Mouse (Mus musculus) intestine, postnatal 0 days (tissue): ENCODE measurements at regions not wholly inside any gene's neighbourhood (a gene's known extent, or its start where the extent isn't known, plus 50 kb on each side); places are given as distances from the start of the nearest gene placed in this dataset.

Experiments used
- ATAC-seq: fragments of 200-750 bp; cut with Nextera tagmentation; 2 replicates; pipeline ENCODE4 v1.8.0; 2017; ENCODE audit warnings: mild to moderate bottlenecking, moderate TSS enrichment, moderate library complexity
- H3K27ac ChIP-seq: fragments of 300-500 bp; sonication (generic); 2 replicates; pipeline ENCODE4 v1.5.1; 2014; ENCODE audit warnings: mild to moderate bottlenecking, low read depth, low read length, moderate library complexity
- H3K27me3 ChIP-seq: fragments of 300-500 bp; sonication (generic); replicated peaks from 2 replicates; pipeline ENCODE4 v1.6.1; 2014; ENCODE audit warnings: low read length, mixed read lengths; ENCODE audit not compliant: control insufficient read depth, insufficient read depth
- H3K36me3 ChIP-seq: fragments of 300-500 bp; sonication (generic); 2 replicates; pipeline ENCODE4 v1.6.1; 2014; ENCODE audit warnings: mild to moderate bottlenecking, moderate library complexity; ENCODE audit not compliant: control insufficient read depth, insufficient read depth
- H3K4me1 ChIP-seq: fragments of 300-500 bp; sonication (generic); replicated peaks from 2 replicates; pipeline ENCODE4 v1.6.1; 2014; ENCODE audit warnings: antibody characterized with exemption, low read length, mixed read lengths; ENCODE audit not compliant: control insufficient read depth, insufficient read depth
- H3K4me2 ChIP-seq: fragments of 300-500 bp; sonication (generic); replicated peaks from 2 replicates; pipeline ENCODE4 v1.6.1; 2014; ENCODE audit warnings: low read depth, mild to moderate bottlenecking, moderate library complexity
- H3K4me3 ChIP-seq: fragments of 300-500 bp; sonication (generic); 2 replicates; pipeline ENCODE4 v1.5.1; 2014; ENCODE audit warnings: low read depth, low read length
- H3K9ac ChIP-seq: fragments of 300-500 bp; sonication (generic); 2 replicates; pipeline ENCODE4 v1.6.1; 2014; ENCODE audit warnings: mild to moderate bottlenecking, low read depth, low read length
- H3K9me3 ChIP-seq: fragments of 300-500 bp; sonication (generic); 2 replicates; pipeline ENCODE4 v1.6.1; 2016; ENCODE audit warnings: mixed run types; ENCODE audit not compliant: control insufficient read depth
- CTCF ChIP-seq: sonication (generic); IDR thresholded peaks from 2 replicates; pipeline ENCODE4 v1.5.1; 2016; ENCODE audit warnings: low read depth, mild to moderate bottlenecking, control low read depth, antibody characterized with exemption, moderate library complexity
- WGBS: fragments of 180-500 bp; shearing (Covaris S2); extraction: QIAGEN DNeasy Blood & Tissue Kit; methylation state at CpG from one replicate; pipeline ENCODE4 v1.1.7; 2014; 5-methylcytosine and 5-hydroxymethylcytosine counted together

DNA sequence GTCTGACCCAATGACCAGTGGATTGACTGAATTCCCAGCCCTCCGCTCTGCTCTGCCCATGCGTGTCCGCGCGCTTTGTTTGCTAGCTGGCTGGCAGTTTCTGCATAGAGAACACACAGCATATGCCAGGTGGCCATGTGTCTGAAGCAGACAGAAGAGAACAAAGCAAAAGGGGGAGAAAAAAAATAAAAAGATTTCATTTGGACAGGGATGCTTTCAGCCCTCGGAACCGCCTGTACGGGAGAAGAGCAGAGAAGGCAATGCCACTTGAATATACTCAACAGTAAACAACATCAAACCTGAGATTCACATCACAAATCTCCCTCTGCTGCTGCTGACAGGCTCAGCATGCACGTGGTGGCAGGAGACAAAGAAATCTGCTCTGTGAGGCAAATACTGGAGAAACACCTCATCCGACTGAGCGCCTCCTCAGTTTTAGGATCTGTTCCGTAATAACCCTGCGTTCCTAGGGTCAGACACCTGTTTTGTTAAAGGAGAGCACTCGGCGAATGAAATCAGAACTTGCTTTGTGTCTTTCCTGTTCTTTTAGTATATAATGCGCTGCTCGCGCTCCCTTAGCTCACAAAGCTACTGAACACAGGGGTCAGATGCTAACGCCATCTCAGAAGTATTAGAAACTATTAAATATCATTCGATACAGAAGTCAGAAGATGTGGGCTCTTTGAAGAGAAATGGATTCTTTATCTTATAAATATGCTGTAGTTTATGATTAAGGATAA is 186.3 kb upstream of the Gm11146 start:
- no peak for TF ChIP-seq CTCF
- Histone ChIP-seq H3K4me1 (no peaks in the 10 kb centered on the region), H3K4me3 (no peak overlapping the region), H3K9ac (no peak overlapping the region), H3K27me3 (no peaks in the 10 kb centered on the region), H3K36me3 (no peaks in the 10 kb centered on the region), H3K9me3 (no peaks in the 10 kb centered on the region), H3K27ac (no peak overlapping the region), H3K4me2 (no peak overlapping the region)
- no peak for ATAC-seq
- WGBS = 83% methylated on average over 20 of the region's 20 CpGs

DNA sequence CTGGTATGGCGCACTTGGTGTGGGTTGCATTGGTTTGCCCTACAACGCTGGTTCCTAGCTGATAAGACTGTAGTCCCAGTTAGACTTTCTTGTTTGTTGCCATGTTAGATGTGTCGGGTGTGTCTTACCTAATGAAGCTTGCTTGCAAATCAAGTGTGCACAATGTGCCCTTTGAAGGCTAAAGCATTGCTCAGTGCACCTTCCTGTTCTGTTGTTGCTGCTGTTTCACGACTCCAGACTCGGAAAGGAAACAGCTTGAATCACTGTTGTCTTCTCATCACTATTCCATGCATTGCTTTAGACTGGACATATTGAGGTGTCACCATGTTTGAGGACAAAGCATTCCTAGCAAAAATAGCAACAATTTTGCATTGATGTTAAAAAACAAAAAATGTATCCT is 185.1 kb upstream of the Gm11146 start:
- 90% methylated on average over 5 of the region's 5 CpGs for WGBS
- no peaks in the 10 kb centered on the region for H3K36me3 ChIP-seq
- H3K27ac ChIP-seq = no peak overlapping the region
- H3K9me3 ChIP-seq = no peaks in the 10 kb centered on the region
- H3K4me3 ChIP-seq = no peak overlapping the region
- no peak for ATAC-seq
- no peaks in the 10 kb centered on the region for H3K4me1 ChIP-seq
- no peaks in the 10 kb centered on the region for H3K27me3 ChIP-seq
- no peak overlapping the region for H3K9ac ChIP-seq
- H3K4me2 ChIP-seq = no peak overlapping the region
- no peak for TF ChIP-seq CTCF

DNA sequence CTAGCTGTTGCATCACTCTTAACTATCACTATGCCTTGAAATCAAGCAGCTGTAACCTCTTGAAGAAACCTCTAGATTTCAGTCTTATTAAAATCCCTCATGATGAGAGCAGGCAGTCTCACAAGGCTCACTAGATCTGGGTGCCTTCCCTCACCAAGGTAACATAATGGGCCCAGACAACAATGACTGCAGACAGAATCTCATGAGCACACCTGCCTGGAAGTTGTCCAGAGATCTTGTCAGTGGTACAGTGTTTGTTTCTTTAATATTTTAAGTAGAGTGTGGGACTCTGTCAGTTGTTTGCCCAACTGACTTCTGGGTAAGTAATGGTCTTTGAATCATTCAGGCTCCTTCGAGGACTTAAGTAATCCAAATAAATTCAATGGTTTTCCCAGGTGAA is 177.1 kb upstream of the Gm11146 start:
- H3K27ac ChIP-seq = no peak overlapping the region
- H3K9ac ChIP-seq = no peak overlapping the region
- H3K9me3 ChIP-seq = no peaks in the 10 kb centered on the region
- 44% methylated on average over 1 of the region's 1 CpGs for WGBS
- H3K4me2 ChIP-seq = no peak overlapping the region
- no peak for ATAC-seq
- TF ChIP-seq CTCF = no peak
- no peaks in the 10 kb centered on the region for H3K4me1 ChIP-seq
- no peak overlapping the region for H3K4me3 ChIP-seq
- H3K36me3 ChIP-seq = no peaks in the 10 kb centered on the region
- no peaks in the 10 kb centered on the region for H3K27me3 ChIP-seq

DNA sequence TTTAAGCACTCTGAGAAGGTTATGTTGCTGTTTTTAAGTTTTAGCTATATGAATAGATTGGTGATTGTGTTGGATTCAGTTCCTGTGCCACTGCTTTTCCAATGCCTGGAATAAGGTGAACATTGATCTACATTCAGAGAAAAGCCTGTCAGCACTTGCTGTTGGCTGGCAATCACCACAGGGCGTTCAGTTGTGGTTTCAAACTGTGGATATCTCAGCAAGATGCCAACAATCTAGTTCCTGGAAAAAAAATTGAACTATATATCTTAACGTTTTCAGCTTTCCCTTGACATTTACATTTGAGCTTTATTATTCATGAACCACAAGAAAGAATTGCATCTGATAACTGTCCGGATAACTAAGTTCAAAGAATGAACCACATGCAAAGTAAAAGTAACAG is 170.2 kb upstream of the Gm11146 start:
- no peak for TF ChIP-seq CTCF
- Histone ChIP-seq H3K4me1 (no peaks in the 10 kb centered on the region), H3K4me3 (no peak overlapping the region), H3K36me3 (no peaks in the 10 kb centered on the region), H3K4me2 (no peak overlapping the region), H3K9ac (no peak overlapping the region), H3K27me3 (no peaks in the 10 kb centered on the region), H3K9me3 (no peaks in the 10 kb centered on the region), H3K27ac (no peak overlapping the region)
- 76% methylated on average over 3 of the region's 3 CpGs for WGBS
- ATAC-seq = no peak

DNA sequence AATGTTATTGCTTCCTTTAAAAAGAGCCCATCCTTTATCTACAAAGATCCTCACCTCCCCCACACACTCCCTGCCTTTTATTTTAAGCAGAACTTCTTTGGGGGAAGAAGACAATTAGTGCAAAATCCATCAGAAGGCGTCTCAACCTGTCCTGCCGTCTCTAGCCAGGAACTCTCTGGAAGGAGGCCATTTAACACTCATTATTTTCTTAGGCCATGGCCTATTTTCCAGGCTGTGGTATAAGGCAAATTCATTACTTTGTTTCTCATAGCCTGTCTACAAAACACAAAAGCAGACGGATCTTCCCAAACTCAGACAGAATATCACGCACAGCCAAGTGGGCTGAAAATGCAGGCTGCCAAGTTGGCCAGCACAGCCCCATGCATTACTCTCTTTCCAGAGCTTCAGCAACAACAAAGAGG is 159.0 kb upstream of the Gm11146 start:
- Histone ChIP-seq H3K9me3 (no peaks in the 10 kb centered on the region), H3K27me3 (no peaks in the 10 kb centered on the region), H3K9ac (no peak overlapping the region), H3K27ac (no peak overlapping the region), H3K4me2 (no peak overlapping the region), H3K4me3 (no peak overlapping the region), H3K4me1 (no peaks in the 10 kb centered on the region), H3K36me3 (no peaks in the 10 kb centered on the region)
- TF ChIP-seq CTCF = no peak
- WGBS = 68% methylated on average over 4 of the region's 4 CpGs
- no peak for ATAC-seq

DNA sequence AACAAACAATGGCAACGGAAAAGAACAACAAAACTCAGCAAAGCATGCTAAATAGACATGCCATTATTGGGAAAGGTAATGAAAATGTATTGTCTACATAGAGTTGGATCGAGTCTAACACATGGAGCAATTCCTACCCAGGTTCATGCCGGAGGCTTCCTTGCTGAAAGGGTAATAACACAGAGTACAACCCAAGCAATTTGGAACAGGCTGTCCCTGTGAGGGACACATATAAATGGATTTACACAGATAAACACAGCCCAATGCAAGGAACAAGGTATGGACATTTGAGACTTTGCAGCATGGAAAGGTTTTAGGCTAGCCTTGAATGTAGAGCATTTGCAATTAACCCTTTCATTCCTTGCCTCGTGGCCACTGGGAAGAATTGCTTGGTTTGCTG is 158.6 kb upstream of the Gm11146 start:
- TF ChIP-seq CTCF = no peak
- Histone ChIP-seq H3K4me3 (no peak overlapping the region), H3K27ac (no peak overlapping the region), H3K27me3 (no peaks in the 10 kb centered on the region), H3K9ac (no peak overlapping the region), H3K36me3 (no peaks in the 10 kb centered on the region), H3K4me2 (no peak overlapping the region), H3K9me3 (no peaks in the 10 kb centered on the region), H3K4me1 (no peaks in the 10 kb centered on the region)
- 75% methylated on average over 4 of the region's 4 CpGs for WGBS
- no peak for ATAC-seq

DNA sequence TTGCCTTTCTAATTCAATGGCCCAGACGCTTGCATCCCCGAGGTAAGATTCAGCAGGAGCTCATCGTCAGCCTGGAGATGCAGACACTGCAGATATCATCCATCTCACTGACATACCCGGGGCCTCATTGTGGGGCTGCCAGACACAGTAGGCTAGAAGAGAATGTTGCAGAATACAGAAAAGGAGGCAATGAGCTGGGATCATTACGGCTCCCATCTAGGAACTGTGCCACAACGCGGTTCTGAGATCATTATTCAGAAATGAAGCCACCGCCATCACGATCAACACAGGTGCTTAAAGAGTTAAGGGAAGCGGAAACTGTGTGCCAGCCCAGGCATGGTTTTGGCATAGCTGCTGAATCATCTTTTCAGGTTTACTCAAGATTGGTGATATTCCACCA is 158.1 kb upstream of the Gm11146 start:
- Histone ChIP-seq H3K36me3 (no peaks in the 10 kb centered on the region), H3K9me3 (no peaks in the 10 kb centered on the region), H3K4me3 (no peak overlapping the region), H3K27me3 (no peaks in the 10 kb centered on the region), H3K9ac (no peak overlapping the region), H3K4me2 (no peak overlapping the region), H3K4me1 (no peaks in the 10 kb centered on the region), H3K27ac (no peak overlapping the region)
- no peak for TF ChIP-seq CTCF
- no peak for ATAC-seq
- 73% methylated on average over 10 of the region's 10 CpGs for whole genome bisulfite sequencing
